Mouse (Mus musculus) layer of hippocampus, postnatal 25 days (tissue): ENCODE data around the gene Fam19a5. TPM values are rescaled to one million over a fixed set of nuclear protein-coding genes. Genes with fewer than 3 reads are reported as not detected.

Experiments
- DNase-seq, 2 experiments: peaks; one replicate each; pipeline ENCODE4 v3.0.0; 2022; ENCODE audit warnings: mixed read lengths in 2 of 2, low spot score in 1 of 2; ENCODE audit errors: extremely low spot score in 1 of 2
- total RNA-seq, 2 experiments: library from RNA; stranded (reverse); gene quantifications; 2 replicates each; pipeline ENCODE4 v1.2.3; 2021

Gene Fam19a5
- 100 to 1,000 TPM; 130 to 140 TPM for total RNA-seq

- peak; percentile 37 to 47 for DNase-seq
Observed at GRCm38 (mm10) chr15:87543599-87544338, at the start of gene Fam19a5. Gene Fam19a5 (plus strand): TSS chr15:87544299.

DNA sequence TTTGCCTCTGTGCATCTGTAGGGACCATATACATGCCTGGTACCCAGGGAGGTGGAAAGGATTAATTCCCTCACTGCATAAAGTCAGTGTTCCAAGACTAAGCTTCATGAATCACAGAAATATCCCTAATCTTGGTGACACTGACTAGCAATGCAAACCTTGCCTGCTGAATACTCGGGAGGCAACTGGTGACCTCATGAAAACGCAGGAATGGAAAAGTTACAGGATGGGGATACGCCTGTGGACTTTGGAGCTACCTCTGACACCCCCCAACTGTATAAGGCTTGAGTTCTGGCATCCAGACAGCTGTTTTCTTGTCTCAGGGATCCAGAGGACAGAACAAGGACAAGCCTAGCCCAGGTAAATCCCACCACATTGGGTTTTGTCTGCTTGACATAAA lies 42.4 kb upstream of the Fam19a5 start:
- no peak for DNase-seq

DNA sequence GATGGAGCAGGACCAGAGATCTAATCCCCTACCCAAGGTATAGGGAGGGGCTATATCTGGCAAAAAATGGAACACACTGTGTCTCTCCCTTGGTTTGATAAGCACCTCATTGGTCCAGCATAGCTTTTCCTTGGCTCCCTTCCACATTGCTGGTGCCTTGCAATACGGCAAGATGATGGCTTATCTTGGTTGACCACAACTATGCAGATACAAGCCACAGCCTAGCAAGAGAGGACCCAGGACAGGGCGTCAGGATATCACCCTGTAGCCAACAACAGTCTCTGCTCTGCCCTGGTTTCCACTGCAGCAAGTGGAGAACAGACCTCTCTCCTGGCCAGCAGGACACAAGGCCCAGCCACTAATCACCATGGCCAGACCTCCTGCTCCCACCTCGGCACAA lies 36.8 kb upstream of the Fam19a5 start:
- DNase-seq = no peak

GRCm38 (mm10) chr15:87510886-87511285 lies 33.2 kb upstream of the Fam19a5 start:
- DNase-seq = no peak

DNA sequence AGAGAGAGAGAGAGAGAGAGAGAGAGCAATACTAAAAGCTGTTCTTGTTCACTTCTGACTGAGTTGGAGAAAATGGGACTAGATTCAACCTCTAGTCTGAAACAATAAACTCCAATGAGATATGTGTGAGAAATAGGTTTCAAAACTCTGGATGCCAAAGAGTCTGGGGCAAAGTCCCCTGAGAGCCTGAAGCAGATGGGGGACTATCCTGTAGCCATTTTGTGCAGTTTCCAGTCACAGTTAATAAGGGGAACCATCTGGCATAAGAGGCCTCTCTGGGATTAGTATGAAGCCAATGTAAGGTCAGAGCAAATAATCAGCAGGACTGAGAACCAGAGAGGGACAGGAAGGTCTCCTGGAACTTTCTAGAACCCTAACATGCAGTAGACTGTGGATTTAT lies 25.9 kb upstream of the Fam19a5 start:
- DNase-seq = no peak

GRCm38 (mm10) chr15:87529271-87529670 lies 14.8 kb upstream of the Fam19a5 start:
- no peak for DNase-seq

- DNase-seq = no peak
Observed at GRCm38 (mm10) chr15:87541656-87542055, 2.4 kb upstream of the Fam19a5 start.

DNA sequence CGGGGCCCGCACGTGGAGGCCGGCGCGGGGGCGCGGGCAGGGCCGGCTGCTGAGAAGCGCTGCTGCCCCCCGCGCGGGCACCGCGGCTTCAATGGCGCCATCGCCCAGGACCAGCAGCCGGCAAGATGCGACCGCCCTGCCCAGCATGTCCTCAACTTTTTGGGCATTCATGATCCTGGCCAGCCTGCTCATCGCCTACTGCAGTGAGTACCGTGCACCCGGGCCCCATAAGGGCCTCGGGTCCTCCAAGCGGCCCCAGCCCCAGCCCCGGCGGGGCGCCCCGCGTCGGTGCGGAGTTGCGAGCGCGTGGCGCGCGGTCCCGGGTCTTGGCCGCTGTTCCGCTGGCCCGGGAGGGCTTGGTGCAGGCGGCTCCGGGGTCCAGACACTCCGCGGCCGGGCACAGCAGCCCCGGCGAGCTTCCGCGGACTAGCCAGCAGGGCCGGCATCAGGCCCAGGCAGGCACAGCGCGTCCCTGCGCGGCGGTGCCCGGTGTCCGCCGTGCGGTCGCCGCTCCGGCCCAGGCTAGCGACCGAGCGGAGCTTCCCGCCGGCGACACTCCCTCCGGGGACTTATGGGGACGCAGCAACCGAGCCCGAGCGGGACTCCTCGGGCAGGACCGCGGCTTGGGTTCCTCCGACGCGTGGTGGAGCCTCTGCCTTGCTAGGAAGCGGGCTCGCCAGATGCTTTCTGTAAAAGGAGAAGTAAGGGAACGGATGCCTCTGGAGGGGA lies 466 bp downstream of the Fam19a5 start:
- peak; percentile 44 to 54 for DNase-seq

DNA sequence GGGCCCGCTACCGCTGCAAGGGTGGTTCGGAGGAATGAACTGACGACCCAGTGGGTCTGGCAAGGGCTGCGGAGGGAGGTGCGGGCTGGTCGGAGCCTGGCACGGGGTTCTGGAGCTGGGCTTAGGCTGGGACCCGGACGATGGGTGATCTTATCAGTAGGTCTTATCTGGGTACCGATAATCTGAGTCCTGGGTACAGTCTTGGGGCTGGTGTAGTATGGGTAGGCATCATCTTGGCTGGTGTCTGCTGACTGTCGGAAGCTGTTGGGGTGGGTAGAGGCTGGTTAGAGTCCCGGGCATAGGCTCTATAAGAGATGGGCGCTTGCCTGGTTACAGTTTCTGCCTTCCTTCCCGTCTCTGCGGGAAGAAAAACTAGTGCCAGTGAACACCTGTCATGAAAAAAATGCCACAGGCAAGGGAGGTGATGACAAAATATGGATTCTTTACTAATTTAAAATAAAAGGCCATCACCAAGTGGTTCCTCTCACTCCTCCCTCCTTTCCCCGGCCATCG lies 1.1 kb downstream of the Fam19a5 start:
- no peak for DNase-seq

- no peak for DNase-seq
Observed at GRCm38 (mm10) chr15:87545731-87546360, 1.7 kb downstream of the Fam19a5 start.

DNA sequence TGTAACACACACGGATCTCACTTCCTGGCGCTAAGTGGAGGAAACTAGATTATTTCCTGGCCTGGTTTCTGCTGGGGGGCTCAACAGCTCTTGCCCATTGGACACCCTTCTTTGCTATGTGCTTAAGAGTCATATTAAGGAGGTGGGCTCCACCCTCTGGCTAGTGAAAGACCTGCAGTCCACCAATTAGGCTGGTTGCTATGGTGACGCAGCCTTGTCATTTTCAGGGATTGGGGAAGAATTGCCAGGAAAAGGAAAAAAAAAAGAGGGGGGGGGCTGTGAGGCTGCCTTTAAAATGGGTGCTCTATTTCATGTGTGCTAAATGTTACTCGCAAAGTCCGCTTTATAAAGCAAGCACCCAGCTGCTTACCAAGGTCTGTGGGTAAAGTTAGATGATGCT lies 2.9 kb downstream of the Fam19a5 start:
- DNase-seq = peak in 1 of 2 experiments; percentile 63

- DNase-seq = peak in 1 of 2 experiments; percentile 11
Observed at GRCm38 (mm10) chr15:87549724-87550123, 5.6 kb downstream of the Fam19a5 start.

GRCm38 (mm10) chr15:87550756-87551155 lies 6.7 kb downstream of the Fam19a5 start:
- no peak for DNase-seq

DNA sequence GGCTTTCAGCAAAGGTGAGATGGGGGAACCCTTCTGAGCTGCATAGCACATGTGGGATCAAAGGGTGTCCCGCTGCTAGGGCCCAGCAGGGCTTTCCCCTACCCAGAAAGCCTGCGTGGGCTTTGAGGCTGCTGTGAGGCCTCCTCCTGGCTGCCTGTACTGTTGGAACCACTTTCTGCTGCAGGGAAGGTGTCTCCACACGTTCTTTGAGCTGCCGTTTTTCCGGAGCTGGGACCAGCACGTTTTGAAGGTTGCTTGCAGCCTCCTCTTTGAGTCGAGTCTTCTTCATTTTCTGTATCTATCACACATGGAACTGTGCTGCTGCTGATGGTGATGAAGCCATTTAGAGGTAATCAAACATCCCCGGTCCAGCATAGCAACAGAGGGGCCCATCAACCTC lies 7.5 kb downstream of the Fam19a5 start:
- no peak for DNase-seq

DNA sequence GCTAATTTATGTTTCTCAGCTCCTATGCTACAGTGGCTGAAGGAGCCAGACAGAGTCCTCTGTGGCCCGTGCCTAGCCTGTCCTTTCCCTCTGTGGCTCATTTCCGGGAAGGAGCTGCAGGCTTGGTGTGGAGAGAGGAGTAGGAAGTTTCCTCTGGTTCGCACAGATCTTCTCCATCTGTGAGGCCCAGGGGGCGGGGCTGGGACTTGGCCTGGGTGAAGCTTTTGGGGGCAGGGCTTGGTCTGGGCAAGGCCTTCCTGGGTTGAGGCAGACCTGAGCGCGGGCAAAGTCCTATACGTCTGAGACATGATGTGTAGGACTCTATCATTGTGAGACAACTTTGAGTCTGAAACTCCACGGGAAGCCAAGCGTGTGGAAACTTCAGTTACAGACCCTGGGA lies 11.7 kb downstream of the Fam19a5 start:
- DNase-seq = no peak

GRCm38 (mm10) chr15:87564331-87564730 lies 20.2 kb downstream of the Fam19a5 start:
- no peak for DNase-seq

GRCm38 (mm10) chr15:87566040-87566929 lies 22.2 kb downstream of the Fam19a5 start:
- DNase-seq = peak in 1 of 2 experiments; percentile 37

DNA sequence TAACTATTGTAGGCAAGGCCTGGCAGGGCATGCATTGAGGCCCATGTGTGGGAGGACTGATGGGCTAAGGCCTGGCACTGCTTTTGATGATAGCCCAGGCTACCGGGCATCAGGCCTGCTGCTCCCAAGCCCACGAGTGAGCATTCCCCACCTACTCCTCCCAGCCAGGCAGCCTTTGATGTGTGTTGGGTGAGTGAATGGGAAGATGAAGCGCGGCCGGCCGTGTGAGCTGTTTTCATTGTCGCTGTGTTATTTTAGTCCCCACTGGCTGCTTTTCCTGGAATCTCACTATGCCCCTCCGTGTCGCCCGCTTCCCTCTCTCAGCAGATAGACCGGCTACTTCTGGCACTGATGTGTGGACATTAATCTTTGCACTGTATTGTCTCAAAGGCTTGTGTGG lies 26.1 kb downstream of the Fam19a5 start:
- no peak for DNase-seq

GRCm38 (mm10) chr15:87579861-87580260 lies 35.8 kb downstream of the Fam19a5 start:
- DNase-seq = no peak
